10 mouse cellular contexts compared by ENCODE assay signal in genomic region chr10:78457495-78458347, GRCm38 (mm10). TPM values are rescaled to one million over a fixed set of nuclear protein-coding genes. Genes with fewer than 3 reads are reported as not detected.
DNase-seq lines count a peak whose midpoint lies in the region; ATAC-seq and TF ChIP-seq lines count a peak whose summit lies in the region.
"Had no signal": no experiment of that assay in that cellular context is flagged by ENCODE, and none has a peak within 500 bp of the region (broad histone marks: within the 10 kb centered on the region; RNA-seq: fewer than 3 reads in every experiment).

No protein-coding gene starts in this region.

- no peaks in the 10 kb centered on the region for H3K27me3 ChIP-seq in hindbrain, embryonic 13.5 days
- H3K27me3 ChIP-seq in limb, embryonic 14.5 days (ENCODE audit: control insufficient read depth, insufficient read depth, low read length), result no peaks in the 10 kb centered on the region
- peaks cover 4% of the 10 kb centered on the region; the same call in 1 of the 2 replicates for H3K27me3 ChIP-seq in midbrain, embryonic 13.5 days

- no peak overlapping the region for H3K9ac ChIP-seq in hindbrain, embryonic 13.5 days
- H3K9ac ChIP-seq in limb, embryonic 14.5 days (ENCODE audit: low read depth, low read length, severe bottlenecking), result no peak overlapping the region
- peak overlapping the region; percentile 16; the same call in 1 of the 2 replicates for H3K9ac ChIP-seq in midbrain, embryonic 13.5 days (replicated peaks)

- DNase-seq in adrenal gland, adult (ENCODE audit: inconsistent age in 2 of 2, low spot score in 1 of 2), result peak; percentile 66 to 75
- DNase-seq in adrenal gland, postnatal 4 days (ENCODE audit: low spot score in 2 of 2), result no peak
- peak; percentile 73 for DNase-seq in adrenal gland, postnatal 10 days
- DNase-seq in frontal cortex, postnatal 36 days (ENCODE audit: low spot score in 2 of 2), result peak; percentile 39 to 43
- DNase-seq in limb, embryonic 14.5 days (ENCODE audit: low spot score), result no peak
- DNase-seq in thymus, postnatal 0 days (ENCODE audit: low spot score), result peak; percentile 96

- TF ChIP-seq POLR2A in limb, embryonic 14.5 days (IDR thresholded peaks at IDR 0.05; ENCODE audit: borderline replicate concordance, extremely low read depth, insufficient read depth, insufficient read length), result no peak

- peaks cover 44% of the 10 kb centered on the region for H3K4me1 ChIP-seq in hindbrain, embryonic 13.5 days (replicated peaks)
- H3K4me1 ChIP-seq in limb, embryonic 14.5 days (ENCODE audit: control insufficient read depth, insufficient read depth, low read length), result peaks cover 20% of the 10 kb centered on the region
- peaks cover 20% of the 10 kb centered on the region for H3K4me1 ChIP-seq in midbrain, embryonic 13.5 days (replicated peaks)

- no peak overlapping the region for H3K4me2 ChIP-seq in hindbrain, embryonic 13.5 days
- H3K4me2 ChIP-seq in limb, embryonic 14.5 days (replicated peaks; ENCODE audit: low read depth, low read length, severe bottlenecking), result no peak overlapping the region
- H3K4me2 ChIP-seq in midbrain, embryonic 13.5 days (replicated peaks), result no peak overlapping the region

- no peak overlapping the region for H3K4me3 ChIP-seq in hindbrain, embryonic 13.5 days
- no peak overlapping the region for H3K4me3 ChIP-seq in limb, embryonic 14.5 days (replicated peaks; ENCODE audit: low read length)
- no peak overlapping the region for H3K4me3 ChIP-seq in midbrain, embryonic 13.5 days (replicated peaks)

- WGBS in hindbrain, embryonic 13.5 days, result 34% methylated on average over 10 of the region's 10 CpGs
- 21% methylated on average over 10 of the region's 10 CpGs for WGBS in limb, embryonic 14.5 days
- 26% methylated on average over 10 of the region's 10 CpGs for WGBS in midbrain, embryonic 13.5 days

- no peaks in the 10 kb centered on the region for H3K9me3 ChIP-seq in hindbrain, embryonic 13.5 days
- H3K9me3 ChIP-seq in limb, embryonic 14.5 days (ENCODE audit: control insufficient read depth, low read length), result no peaks in the 10 kb centered on the region
- no peaks in the 10 kb centered on the region for H3K9me3 ChIP-seq in midbrain, embryonic 13.5 days

- H3K36me3 ChIP-seq in hindbrain, embryonic 13.5 days, result no peaks in the 10 kb centered on the region
- H3K36me3 ChIP-seq in limb, embryonic 14.5 days (ENCODE audit: control insufficient read depth, insufficient read depth, low read length), result no peaks in the 10 kb centered on the region
- H3K36me3 ChIP-seq in midbrain, embryonic 13.5 days, result no peaks in the 10 kb centered on the region

- no peak overlapping the region for H3K27ac ChIP-seq in hindbrain, embryonic 13.5 days
- no peak overlapping the region for H3K27ac ChIP-seq in limb, embryonic 14.5 days (replicated peaks; ENCODE audit: low read depth, low read length)
- peak overlapping the region; percentile 35 for H3K27ac ChIP-seq in midbrain, embryonic 13.5 days

- ATAC-seq in hindbrain, embryonic 13.5 days (ENCODE audit: low FRiP score), result peak; percentile 46
- ATAC-seq in limb, embryonic 14.5 days (ENCODE audit: low FRiP score, low read depth), result 0 out of 2 replicates have a peak, but pooled peaks have one; percentile 28
- peak; percentile 27; the same call in 1 of the 2 replicates for ATAC-seq in midbrain, embryonic 13.5 days

RNA-seq across cellular contexts. Expression of gene Pdxk, which starts 7.1 kb away (rescaled TPM):
- total RNA-seq in adrenal gland, postnatal 4 days (2021), result 10 to 100 TPM; 20.4 to 20.8 TPM
- total RNA-seq in adrenal gland, postnatal 10 days (2021), result 10 to 100 TPM; 26.7 to 27.5 TPM
- 19.2 and 20.1 TPM in 2 replicates for polyA plus RNA-seq in hindbrain, embryonic 13.5 days (2015; fragmentation: Nextera tagmentation; extraction: Ambion mirVana)
- 9.8 and 11.2 TPM in 2 replicates for polyA plus RNA-seq in limb, embryonic 14.5 days (2012; rRNA removed)
- polyA plus RNA-seq in limb, embryonic 14.5 days (2014; fragmentation: Nextera tagmentation; extraction: Ambion mirVana), result 8.8 and 8.9 TPM in 2 replicates
- 16.6 and 17.4 TPM in 2 replicates for polyA plus RNA-seq in midbrain, embryonic 13.5 days (2015; fragmentation: Nextera tagmentation; extraction: Ambion mirVana)
- 16.4 and 17.9 TPM in 2 replicates for polyA plus RNA-seq in thymus, postnatal 0 days (2015; fragmentation: Nextera tagmentation; extraction: Ambion mirVana)

RNA-seq across cellular contexts. Expression of gene Cstb, which starts 32.3 kb away (rescaled TPM):
- total RNA-seq in adrenal gland, postnatal 4 days (2021), result 100 to 1,000 TPM; 171 to 196 TPM
- 100 to 1,000 TPM; 130 to 150 TPM for total RNA-seq in adrenal gland, postnatal 10 days (2021)
- polyA plus RNA-seq in hindbrain, embryonic 13.5 days (2015; fragmentation: Nextera tagmentation; extraction: Ambion mirVana), result 93.9 and 105 TPM in 2 replicates
- polyA plus RNA-seq in limb, embryonic 14.5 days (2012; rRNA removed), result 126 and 157 TPM in 2 replicates
- 303 and 338 TPM in 2 replicates for polyA plus RNA-seq in limb, embryonic 14.5 days (2014; fragmentation: Nextera tagmentation; extraction: Ambion mirVana)
- 91.6 and 97.8 TPM in 2 replicates for polyA plus RNA-seq in midbrain, embryonic 13.5 days (2015; fragmentation: Nextera tagmentation; extraction: Ambion mirVana)
- 1,727 and 1,921 TPM in 2 replicates for polyA plus RNA-seq in thymus, postnatal 0 days (2015; fragmentation: Nextera tagmentation; extraction: Ambion mirVana)

RNA-seq across cellular contexts. Expression of gene Rrp1, which starts 44.9 kb away (rescaled TPM):
- total RNA-seq in adrenal gland, postnatal 4 days (2021), result 100 to 1,000 TPM; 282 to 296 TPM
- total RNA-seq in adrenal gland, postnatal 10 days (2021), result 100 to 1,000 TPM; 186 to 194 TPM
- polyA plus RNA-seq in hindbrain, embryonic 13.5 days (2015; fragmentation: Nextera tagmentation; extraction: Ambion mirVana), result 385 and 394 TPM in 2 replicates
- 159 and 279 TPM in 2 replicates for polyA plus RNA-seq in limb, embryonic 14.5 days (2012; rRNA removed)
- polyA plus RNA-seq in limb, embryonic 14.5 days (2014; fragmentation: Nextera tagmentation; extraction: Ambion mirVana), result 224 and 245 TPM in 2 replicates
- polyA plus RNA-seq in midbrain, embryonic 13.5 days (2015; fragmentation: Nextera tagmentation; extraction: Ambion mirVana), result 363 and 377 TPM in 2 replicates
- polyA plus RNA-seq in thymus, postnatal 0 days (2015; fragmentation: Nextera tagmentation; extraction: Ambion mirVana), result 373 and 391 TPM in 2 replicates

RNA-seq across cellular contexts. Expression of gene Olfr1358, which starts 59.5 kb away (rescaled TPM):
- total RNA-seq in adrenal gland, postnatal 4 days (2021), result not detected
- not detected for total RNA-seq in adrenal gland, postnatal 10 days (2021)
- polyA plus RNA-seq in hindbrain, embryonic 13.5 days (2015; fragmentation: Nextera tagmentation; extraction: Ambion mirVana), result not detected in 2 replicates
- polyA plus RNA-seq in limb, embryonic 14.5 days (2012; rRNA removed), result not detected in 2 replicates
- polyA plus RNA-seq in limb, embryonic 14.5 days (2014; fragmentation: Nextera tagmentation; extraction: Ambion mirVana), result not detected in 2 replicates
- not detected in 2 replicates for polyA plus RNA-seq in midbrain, embryonic 13.5 days (2015; fragmentation: Nextera tagmentation; extraction: Ambion mirVana)
- not detected in 2 replicates for polyA plus RNA-seq in thymus, postnatal 0 days (2015; fragmentation: Nextera tagmentation; extraction: Ambion mirVana)
- total RNA-seq: layer of hippocampus, adult 18-20 months had no signal
- polyA plus RNA-seq: C2C12 had no signal

Comparison
In these comparisons a context has a peak if more than half of its experiments do, and no peak if none do; other contexts are left out.
1. DNase-seq: peak in adrenal gland, adult (2 of 2), adrenal gland, postnatal 10 days (single experiment), frontal cortex, postnatal 36 days (2 of 2) and thymus, postnatal 0 days (single experiment); none in adrenal gland, postnatal 4 days (0 of 2) and limb, embryonic 14.5 days (single experiment).
2. Peak in every context shown above with its lines, with median percentiles within 50 percentile points of each other: ATAC-seq.